Mouse (Mus musculus): ENCODE data around the gene Rgl1.

DNA sequence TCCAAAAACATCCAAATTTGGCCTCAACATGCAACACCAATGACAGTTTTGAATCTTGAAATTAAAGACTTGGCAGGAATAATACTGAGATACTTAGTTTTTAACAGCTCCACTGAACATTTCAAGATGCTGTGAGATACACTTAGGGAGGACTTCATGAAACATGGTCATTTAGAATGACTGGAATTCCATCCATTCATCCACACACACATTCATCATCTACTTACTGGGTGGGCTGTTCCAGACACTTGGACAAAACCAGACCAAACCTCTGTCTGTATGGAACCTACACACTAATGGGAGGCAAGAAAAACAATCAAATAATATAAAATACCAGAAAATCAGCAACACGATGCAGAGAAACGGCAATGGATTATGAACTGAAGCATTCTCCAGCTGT is 58.6 kb downstream of the Rgl1 start:
- no peak for TF ChIP-seq FLI1 (IDR thresholded peaks at IDR 0.05; ENCODE audit: low read length)
- TF ChIP-seq GATA1 (IDR thresholded peaks at IDR 0.05; ENCODE audit: borderline replicate concordance, low read length): no peak

Measured in megakaryocyte, embryonic 14.5 days (primary cell).